Mouse (Mus musculus): Measurements from ENCODE around the gene Olfr569.

DNA sequence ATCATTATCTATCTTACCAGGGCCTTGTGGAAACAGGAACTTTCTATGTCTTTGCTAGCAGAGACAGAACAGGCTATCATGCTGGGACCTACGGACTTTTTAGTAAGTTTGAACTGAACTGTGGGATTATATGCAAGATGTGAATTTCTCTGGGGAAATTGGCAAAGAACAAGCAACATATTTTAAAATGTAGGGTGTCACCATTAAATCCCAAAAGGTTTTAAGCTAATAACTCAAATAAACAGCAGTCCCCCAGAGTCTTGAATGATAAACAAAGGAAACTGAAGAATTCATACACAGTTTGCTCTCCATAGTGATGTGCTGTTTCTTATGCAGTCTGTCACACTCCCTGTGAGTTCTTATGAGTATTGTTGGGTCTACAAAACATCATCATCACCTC, 32.0 kb downstream of the Olfr569 start, which contains the start of gene Olfr566:
- TF ChIP-seq POLR2A (IDR thresholded peaks at IDR 0.05; ENCODE audit: control insufficient read depth, extremely low read depth, insufficient read depth, low read length, poor library complexity) (no peak), CTCF (IDR thresholded peaks at IDR 0.05; ENCODE audit: borderline replicate concordance, control insufficient read depth, extremely low read depth, insufficient read depth, low read length, poor library complexity) (no peak)

Data from thymus, adult 2 months (tissue).